Mouse (Mus musculus): ENCODE measurements around the gene Gli1.

DNA sequence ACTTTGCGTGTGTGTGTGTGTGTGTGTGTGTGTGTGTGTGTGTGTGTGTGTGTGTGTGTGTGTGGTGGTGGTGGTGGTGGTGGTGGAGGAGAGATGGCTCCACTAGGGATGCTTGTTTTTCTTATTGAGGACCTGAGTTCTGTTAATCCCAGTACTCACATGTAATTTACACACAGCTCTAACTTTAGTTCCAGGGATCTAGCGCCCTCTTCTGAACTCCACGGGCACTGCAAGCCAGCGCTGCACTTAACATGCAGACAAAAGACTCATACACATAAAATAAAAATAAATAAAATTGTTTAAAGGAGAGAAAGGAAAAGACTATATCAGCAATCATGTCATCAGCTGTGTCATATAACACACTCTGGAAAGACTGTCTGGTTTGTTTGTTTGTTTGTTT, 7.2 kb upstream of the Gli1 start:
- TF ChIP-seq TAL1 (IDR thresholded peaks at IDR 0.05; ENCODE audit: low read length) (no peak), GATA1 (IDR thresholded peaks at IDR 0.05; ENCODE audit: low read length) (no peak)
